Mouse (Mus musculus) forebrain, embryonic 16.5 days (tissue): Measurements from ENCODE around the gene Itga3. TPM values are rescaled to one million over a fixed set of nuclear protein-coding genes. Genes with fewer than 3 reads are reported as not detected.
A peak's percentile ranks its signal among the peaks of the same experiment; 100 is the strongest.

Experiments used
- ATAC-seq: fragments of 200-750 bp; cut with Nextera tagmentation; 2 replicates; pipeline ENCODE4 v1.8.0; 2017; ENCODE audit warnings: mild to moderate bottlenecking, moderate library complexity
- H3K27ac ChIP-seq: fragments of 300-500 bp; sonication (generic); 2 replicates; pipeline ENCODE4 v1.5.1; 2014; ENCODE audit warnings: low read length, control low read depth
- H3K27me3 ChIP-seq: fragments of 300-500 bp; sonication (generic); replicated peaks from 2 replicates; pipeline ENCODE4 v1.6.1; 2014; ENCODE audit warnings: low read length; ENCODE audit not compliant: control insufficient read depth, insufficient read depth
- H3K36me3 ChIP-seq: fragments of 300-500 bp; sonication (generic); 2 replicates; pipeline ENCODE4 v1.6.1; 2014; ENCODE audit not compliant: control insufficient read depth, insufficient read depth
- H3K4me1 ChIP-seq: fragments of 300-500 bp; sonication (generic); replicated peaks from 2 replicates; pipeline ENCODE4 v1.6.1; 2014; ENCODE audit warnings: low read length; ENCODE audit not compliant: control insufficient read depth, insufficient read depth
- H3K4me2 ChIP-seq: fragments of 300-500 bp; sonication (generic); 2 replicates; pipeline ENCODE4 v1.6.1; 2014; ENCODE audit warnings: mild to moderate bottlenecking, low read length, control low read depth
- H3K4me3 ChIP-seq: fragments of 300-500 bp; sonication (generic); replicated peaks from 2 replicates; pipeline ENCODE4 v1.5.1; 2014; ENCODE audit warnings: mild to moderate bottlenecking, low read length, control low read depth
- H3K9ac ChIP-seq: fragments of 300-500 bp; sonication (generic); replicated peaks from 2 replicates; pipeline ENCODE4 v1.6.1; 2014; ENCODE audit warnings: low read depth, low read length, control low read depth
- H3K9me3 ChIP-seq: fragments of 300-500 bp; sonication (generic); 2 replicates; pipeline ENCODE4 v1.6.1; 2016; ENCODE audit warnings: low read length; ENCODE audit not compliant: control insufficient read depth
- WGBS: fragments of 180-500 bp; shearing (Covaris S2); extraction: QIAGEN DNeasy Blood & Tissue Kit; methylation state at CpG from one replicate; pipeline ENCODE4 v1.1.7; 2014; 5-methylcytosine and 5-hydroxymethylcytosine counted together
- polyA plus RNA-seq: library from polyadenylated mRNA; unstranded; fragments of >200 nt; fragmentation: Nextera tagmentation; extraction: Ambion mirVana; gene quantifications from 2 replicates; pipeline ENCODE4 v1.2.1, GENCODE M21; 2015

The Itga3 gene
- polyA plus RNA-seq, 1 experiment from 2014 or later, result 8.5 TPM

GRCm38 (mm10) chr11:95056768-95057501 lies 19.7 kb downstream of the Itga3 start:
- H3K9ac ChIP-seq, result peak overlapping the region; percentile 32; the same call in 1 of the 2 replicates
- H3K27me3 ChIP-seq, result no peaks in the 10 kb centered on the region
- no peaks in the 10 kb centered on the region for H3K36me3 ChIP-seq
- 10% methylated on average over 19 of the region's 19 CpGs for WGBS
- peak overlapping the region; percentile 26 for H3K4me3 ChIP-seq
- peaks cover 9% of the 10 kb centered on the region for H3K4me1 ChIP-seq
- 0 out of 2 replicates have a peak, but pooled peaks have one; percentile 63 for ATAC-seq
- H3K9me3 ChIP-seq, result no peaks in the 10 kb centered on the region
- H3K4me2 ChIP-seq, result peak overlapping the region; percentile 42
- no peak overlapping the region for H3K27ac ChIP-seq

- Histone ChIP-seq H3K9me3 (no peaks in the 10 kb centered on the region), H3K4me2 (no peak overlapping the region), H3K27ac (no peak overlapping the region), H3K4me1 (peaks cover 9% of the 10 kb centered on the region), H3K36me3 (no peaks in the 10 kb centered on the region), H3K27me3 (no peaks in the 10 kb centered on the region), H3K9ac (no peak overlapping the region), H3K4me3 (no peak overlapping the region)
- no peak for ATAC-seq
- 81% methylated on average over 9 of the region's 9 CpGs for WGBS
Measured at GRCm38 (mm10) chr11:95053062-95053461, 23.5 kb downstream of the Itga3 start.

- no peak overlapping the region for H3K27ac ChIP-seq
- ATAC-seq, result peak; percentile 33
- no peaks in the 10 kb centered on the region for H3K9me3 ChIP-seq
- H3K4me2 ChIP-seq, result no peak overlapping the region
- H3K9ac ChIP-seq, result no peak overlapping the region
- WGBS, result 57% methylated on average over 9 of the region's 9 CpGs
- H3K4me1 ChIP-seq, result no peaks in the 10 kb centered on the region; the same call in 1 of the 2 replicates
- H3K4me3 ChIP-seq, result no peak overlapping the region
- no peaks in the 10 kb centered on the region for H3K27me3 ChIP-seq
- H3K36me3 ChIP-seq, result no peaks in the 10 kb centered on the region
Measured at GRCm38 (mm10) chr11:95046980-95047680, 29.5 kb downstream of the Itga3 start.

GRCm38 (mm10) chr11:95044185-95044870 lies 32.3 kb downstream of the Itga3 start:
- Histone ChIP-seq H3K9me3 (no peaks in the 10 kb centered on the region), H3K27me3 (no peaks in the 10 kb centered on the region), H3K4me3 (no peak overlapping the region), H3K9ac (no peak overlapping the region), H3K4me1 (peaks cover 18% of the 10 kb centered on the region), H3K36me3 (no peaks in the 10 kb centered on the region), H3K27ac (no peak overlapping the region), H3K4me2 (no peak overlapping the region)
- 63% methylated on average over 12 of the region's 13 CpGs for WGBS
- no peak for ATAC-seq

- WGBS, result 59% methylated on average over 7 of the region's 7 CpGs
- ATAC-seq, result no peak
- Histone ChIP-seq H3K9ac (no peak overlapping the region), H3K27me3 (no peaks in the 10 kb centered on the region), H3K27ac (no peak overlapping the region), H3K9me3 (no peaks in the 10 kb centered on the region), H3K36me3 (no peaks in the 10 kb centered on the region), H3K4me2 (no peak overlapping the region), H3K4me3 (no peak overlapping the region), H3K4me1 (peaks cover 18% of the 10 kb centered on the region)
Measured at GRCm38 (mm10) chr11:95043608-95044007, 33.0 kb downstream of the Itga3 start.

GRCm38 (mm10) chr11:95043060-95043459 lies 33.5 kb downstream of the Itga3 start:
- ATAC-seq, result no peak
- H3K9me3 ChIP-seq, result no peaks in the 10 kb centered on the region
- H3K4me2 ChIP-seq, result no peak overlapping the region
- H3K36me3 ChIP-seq, result no peaks in the 10 kb centered on the region
- no peak overlapping the region for H3K27ac ChIP-seq
- H3K9ac ChIP-seq, result no peak overlapping the region
- peaks cover 18% of the 10 kb centered on the region for H3K4me1 ChIP-seq
- WGBS, result 90% methylated on average over 4 of the region's 4 CpGs
- no peaks in the 10 kb centered on the region for H3K27me3 ChIP-seq
- no peak overlapping the region for H3K4me3 ChIP-seq

GRCm38 (mm10) chr11:95042096-95042495 lies 34.5 kb downstream of the Itga3 start:
- H3K36me3 ChIP-seq, result no peaks in the 10 kb centered on the region
- ATAC-seq, result peak; percentile 27

GRCm38 (mm10) chr11:95041139-95041609 lies 35.4 kb downstream of the Itga3 start, which contains the start of gene Pdk2:
Gene Pdk2, minus strand, starts transcription at chr11:95041354.
- Histone ChIP-seq H3K4me1 (peaks cover 22% of the 10 kb centered on the region), H3K9ac (peak within 1 kb of the TSS; percentile 65), H3K9me3 (no peaks in the 10 kb centered on the region), H3K27me3 (no peaks in the 10 kb centered on the region), H3K4me3 (peak within 1 kb of the TSS; percentile 89), H3K27ac (peak within 1 kb of the TSS; percentile 71), H3K36me3 (no peaks in the 10 kb centered on the region), H3K4me2 (peak within 1 kb of the TSS; percentile 92)
- WGBS, result under 1% methylated on average over 41 of the region's 41 CpGs
- ATAC-seq, result peak; percentile 98

More at GRCm38 (mm10) chr11:95042096-95042495, 34.5 kb downstream of the Itga3 start:
- H3K27ac ChIP-seq, result no peak overlapping the region
- peaks cover 20% of the 10 kb centered on the region for H3K4me1 ChIP-seq
- no peaks in the 10 kb centered on the region for H3K9me3 ChIP-seq
- H3K4me2 ChIP-seq, result peak overlapping the region; percentile 92
- under 1% methylated on average over 11 of the region's 11 CpGs for WGBS
- H3K9ac ChIP-seq, result peak overlapping the region; percentile 32; the same call in 1 of the 2 replicates
- H3K4me3 ChIP-seq, result peak overlapping the region; percentile 89
- no peaks in the 10 kb centered on the region for H3K27me3 ChIP-seq
